Mouse (Mus musculus) megakaryocyte-erythroid progenitor cell, adult 5-6 weeks (primary cell): Measurements from ENCODE around the gene Kcnj3. TPM values are rescaled to one million over a fixed set of nuclear protein-coding genes. Genes with fewer than 3 reads are reported as not detected.
"Not testable (repeated sequence)": the region's sequence is repeated elsewhere in the genome, so short reads cannot be mapped to it uniquely, and the experiment has no call there.

Experiments used
- ATAC-seq: replicated peaks from 2 replicates; pipeline ENCODE4 v1.8.0; 2016; ENCODE audit warnings: mild to moderate bottlenecking, inconsistent platforms; ENCODE audit not compliant: severe bottlenecking, poor library complexity, low FRiP score, low TSS enrichment
- total RNA-seq, 2 experiments: library from RNA; stranded (forward) in 1 of 2; stranded (reverse) in 1 of 2; fragments of 200-1000, 215-1000 nt in 1 of 2; fragments of >200 nt in 1 of 2; fragmentation: Nextera tagmentation in 1 of 2; gene quantifications; 2 replicates each; pipeline ENCODE4 v1.2.3; 2014 to 2017

The Kcnj3 gene
- not detected in 2 replicates for total RNA-seq (2014; fragmentation: Nextera tagmentation)
- total RNA-seq (2017) = not detected in 2 replicates

DNA sequence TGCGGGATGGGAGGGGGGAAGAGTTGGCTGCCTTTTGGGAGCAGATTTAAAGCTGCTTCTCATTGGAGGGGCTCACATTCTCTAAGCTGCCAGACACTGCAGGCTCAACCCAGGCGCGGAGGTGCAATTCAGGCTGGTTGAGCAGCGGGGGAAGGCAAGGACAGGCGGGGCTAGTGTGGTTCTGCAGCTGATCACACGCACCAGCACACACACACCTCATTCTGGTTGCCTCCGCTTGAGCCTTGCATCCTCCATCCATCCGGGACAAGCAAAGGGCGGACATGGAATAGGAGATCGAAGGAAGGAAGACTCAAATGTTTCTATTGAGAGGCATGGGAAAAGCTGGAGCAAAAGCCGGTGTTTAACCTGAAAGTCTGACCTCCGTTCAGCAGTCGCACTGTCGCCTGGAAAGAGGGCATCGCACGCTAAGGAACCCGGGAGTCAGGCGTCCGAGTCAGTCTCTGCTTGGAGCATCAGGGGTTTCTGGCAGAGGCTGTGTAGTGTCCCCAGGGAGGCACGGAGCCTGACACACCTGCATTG is at the start of gene Kcnj3:
Gene Kcnj3, plus strand, starts transcription at position 250 of the 540 bp plus-strand sequence.
- ATAC-seq = no peak

DNA sequence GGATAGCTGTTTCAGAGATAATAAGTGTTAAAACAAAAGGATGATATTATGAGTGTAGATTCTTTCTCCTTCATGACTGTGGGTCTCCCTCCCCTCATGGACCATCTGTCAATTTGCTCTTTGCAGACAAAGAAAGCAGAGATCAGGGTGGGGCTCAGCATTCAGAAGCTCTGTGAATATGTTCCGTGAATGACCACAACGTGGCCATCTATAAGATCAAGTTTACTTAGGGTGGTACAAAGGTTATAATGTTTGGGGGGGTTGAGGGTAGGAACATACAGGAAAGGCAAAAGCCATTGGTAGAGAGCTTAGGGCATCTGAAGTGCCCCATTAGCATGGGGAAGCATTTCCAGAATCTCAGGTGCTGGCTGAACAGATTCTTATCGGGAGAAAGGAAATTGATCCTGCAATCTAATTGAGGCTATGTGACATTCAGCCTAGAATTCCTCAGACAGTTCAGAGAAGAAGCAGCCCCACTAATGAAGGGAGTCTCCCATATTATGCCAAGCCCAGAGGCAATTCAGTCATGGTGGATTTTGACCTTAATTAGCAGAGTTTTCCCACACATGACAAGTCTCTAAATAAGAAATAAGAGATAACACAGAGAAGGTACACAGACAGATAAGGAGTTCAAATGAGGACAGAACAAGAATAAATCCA is 45.3 kb upstream of the Kcnj3 start:
- no peak for ATAC-seq

DNA sequence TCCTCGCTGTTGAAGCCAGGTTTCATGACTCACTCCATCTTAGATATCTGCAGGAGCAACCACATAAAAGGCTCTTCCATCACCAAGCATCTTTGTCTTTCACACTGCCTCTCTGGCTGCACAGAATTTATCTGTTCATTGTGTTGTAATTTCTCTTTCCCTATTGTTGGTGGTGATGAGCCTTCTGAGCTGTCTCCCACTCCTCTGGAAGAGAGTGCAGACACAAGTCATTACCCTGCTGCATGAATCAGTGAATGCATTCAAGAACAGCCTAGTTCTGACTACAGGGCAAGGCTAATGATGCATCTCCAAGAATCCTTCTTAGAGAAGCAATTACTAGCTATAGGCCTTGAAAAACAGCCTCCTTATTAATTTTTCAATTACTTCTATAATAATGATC is 30.5 kb upstream of the Kcnj3 start:
- no peak for ATAC-seq

DNA sequence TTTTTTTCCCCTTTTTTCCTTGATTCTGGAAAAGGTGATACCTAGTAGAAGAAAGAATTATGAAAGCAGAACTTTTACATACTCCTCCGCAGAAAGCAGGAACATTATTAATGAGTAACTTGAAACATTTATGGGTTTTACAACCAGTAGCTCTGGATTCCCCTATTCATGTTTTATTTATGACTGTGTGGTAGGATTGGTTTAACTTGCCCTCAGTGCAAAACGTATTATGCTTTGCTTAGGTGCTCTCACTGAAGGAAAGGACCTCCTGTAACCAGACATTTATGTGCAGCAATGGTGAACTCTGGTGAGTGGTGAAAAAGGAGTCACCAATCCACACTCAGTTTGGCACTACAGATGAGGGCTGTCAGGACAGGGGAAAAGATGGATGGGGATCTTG is 8.1 kb upstream of the Kcnj3 start:
- ATAC-seq = no peak

DNA sequence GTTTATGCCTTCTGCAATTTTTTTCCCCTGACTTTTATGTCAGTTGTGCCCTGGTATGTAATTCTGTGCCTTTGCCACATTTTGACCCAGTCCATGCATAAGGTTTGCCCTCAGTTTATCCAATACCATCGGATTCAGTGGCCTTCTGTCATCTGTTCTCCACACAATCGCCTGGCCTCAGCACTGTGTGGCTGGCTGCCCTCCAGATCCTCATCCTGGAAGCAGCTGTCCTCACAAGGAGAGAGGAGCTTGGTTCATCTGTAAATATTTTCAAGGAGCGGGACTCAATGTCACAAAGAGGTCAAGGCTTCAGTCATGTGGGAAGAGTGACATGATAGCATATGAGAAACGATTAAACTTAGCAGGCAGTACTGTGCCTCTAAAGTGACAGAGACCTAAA is 3.7 kb upstream of the Kcnj3 start:
- ATAC-seq = no peak

DNA sequence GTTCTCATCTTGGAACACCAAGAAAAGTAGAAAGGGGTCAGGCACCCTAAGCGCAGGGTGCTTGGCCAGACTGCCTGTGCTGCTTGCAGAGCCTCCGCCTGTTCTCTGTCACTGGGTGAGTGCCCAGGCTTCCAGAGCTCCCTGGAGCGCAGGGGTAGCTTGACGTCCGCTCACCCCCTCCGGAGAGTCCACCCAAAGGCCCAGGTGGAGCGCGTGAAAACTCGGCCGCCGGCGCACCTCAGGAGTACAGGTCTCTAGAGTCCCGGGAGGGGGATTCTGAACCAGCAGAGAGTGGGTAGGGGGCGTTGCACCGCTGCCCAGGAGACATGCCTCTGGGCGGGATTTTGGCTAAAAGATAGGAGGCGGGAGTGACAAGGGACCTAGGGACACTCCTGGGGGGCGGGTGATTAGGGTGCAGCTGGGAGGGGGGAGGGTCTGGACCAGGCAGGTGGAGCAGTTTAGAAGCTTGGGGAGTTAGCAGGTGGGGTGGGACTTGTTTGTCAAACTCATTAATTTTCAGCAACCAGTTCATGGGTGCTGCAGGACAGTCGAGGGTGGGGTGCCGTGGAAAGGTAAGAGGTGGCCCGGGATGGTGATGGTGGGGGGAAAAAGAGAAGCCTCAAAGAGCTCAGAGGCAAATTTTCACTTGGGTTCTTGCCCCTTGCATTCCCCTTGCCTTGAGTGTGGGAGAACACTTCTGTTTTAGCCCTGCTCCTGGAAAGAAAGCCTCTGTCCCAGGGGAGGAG is 664 bp downstream of the Kcnj3 start:
- no peak for ATAC-seq

DNA sequence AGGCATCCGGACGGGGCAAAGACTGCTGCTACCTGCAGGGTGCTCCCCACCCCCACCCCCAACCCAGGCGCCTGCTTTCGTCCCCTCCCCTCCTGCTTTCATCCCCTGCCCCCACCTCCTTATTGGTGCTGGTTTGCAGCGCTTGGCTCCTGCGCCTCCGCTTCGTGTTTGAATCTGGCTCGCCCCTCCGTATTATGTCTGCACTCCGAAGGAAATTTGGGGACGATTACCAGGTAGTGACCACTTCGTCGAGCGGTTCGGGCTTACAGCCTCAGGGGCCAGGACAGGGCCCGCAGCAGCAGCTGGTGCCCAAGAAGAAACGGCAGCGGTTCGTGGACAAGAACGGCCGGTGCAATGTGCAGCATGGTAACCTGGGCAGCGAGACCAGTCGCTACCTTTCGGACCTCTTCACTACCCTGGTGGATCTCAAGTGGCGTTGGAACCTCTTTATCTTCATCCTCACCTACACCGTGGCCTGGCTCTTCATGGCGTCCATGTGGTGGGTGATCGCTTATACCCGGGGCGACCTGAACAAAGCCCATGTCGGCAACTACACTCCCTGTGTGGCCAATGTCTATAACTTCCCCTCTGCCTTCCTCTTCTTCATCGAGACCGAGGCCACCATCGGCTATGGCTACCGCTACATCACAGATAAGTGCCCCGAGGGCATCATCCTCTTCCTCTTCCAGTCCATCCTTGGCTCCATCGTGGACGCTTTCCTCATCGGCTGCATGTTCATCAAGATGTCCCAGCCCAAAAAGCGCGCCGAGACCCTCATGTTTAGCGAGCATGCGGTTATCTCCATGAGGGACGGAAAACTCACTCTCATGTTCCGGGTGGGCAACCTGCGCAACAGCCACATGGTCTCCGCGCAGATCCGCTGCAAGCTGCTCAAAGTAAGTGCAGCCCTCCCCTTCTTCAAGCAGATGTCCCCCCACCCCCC is 1.5 kb downstream of the Kcnj3 start:
- no peak for ATAC-seq

DNA sequence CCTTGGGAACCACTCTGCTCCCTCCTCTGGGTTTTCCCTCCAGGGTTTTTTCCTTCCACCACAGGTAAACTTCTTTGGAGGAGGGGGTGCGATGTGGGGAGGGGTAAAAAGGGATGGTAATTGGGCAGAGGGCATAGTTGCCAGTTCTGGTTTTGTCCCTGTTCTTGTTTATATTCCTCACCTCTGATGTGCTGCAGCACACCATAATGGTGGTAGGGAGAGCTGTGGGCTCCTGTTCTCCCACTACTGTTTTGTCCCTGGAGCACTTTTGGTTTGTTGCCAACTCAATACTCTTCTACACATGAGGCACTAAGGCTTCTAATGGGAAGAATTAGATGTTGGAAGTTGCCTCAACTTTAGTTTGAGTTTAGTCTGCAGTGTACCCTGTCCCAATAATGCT is 2.2 kb downstream of the Kcnj3 start:
- no peak for ATAC-seq

DNA sequence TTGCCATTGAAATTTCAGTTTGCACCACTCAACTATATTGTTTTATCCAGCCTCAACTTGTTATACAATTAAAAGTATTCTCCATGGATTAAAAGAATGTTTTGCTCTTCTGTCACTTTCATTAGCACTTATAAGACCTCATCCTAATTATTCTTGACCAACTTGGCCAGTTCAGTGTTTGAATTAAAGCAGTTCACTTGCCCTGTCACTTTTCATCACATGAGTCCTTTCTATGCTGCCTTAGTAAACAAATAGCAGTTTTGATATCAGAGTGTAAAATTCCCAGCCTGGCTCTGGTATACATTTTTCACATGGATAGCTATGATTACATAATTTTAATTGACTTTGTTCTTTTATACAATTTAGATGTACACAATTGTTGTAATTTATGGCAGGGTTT is 3.4 kb downstream of the Kcnj3 start:
- no peak for ATAC-seq

DNA sequence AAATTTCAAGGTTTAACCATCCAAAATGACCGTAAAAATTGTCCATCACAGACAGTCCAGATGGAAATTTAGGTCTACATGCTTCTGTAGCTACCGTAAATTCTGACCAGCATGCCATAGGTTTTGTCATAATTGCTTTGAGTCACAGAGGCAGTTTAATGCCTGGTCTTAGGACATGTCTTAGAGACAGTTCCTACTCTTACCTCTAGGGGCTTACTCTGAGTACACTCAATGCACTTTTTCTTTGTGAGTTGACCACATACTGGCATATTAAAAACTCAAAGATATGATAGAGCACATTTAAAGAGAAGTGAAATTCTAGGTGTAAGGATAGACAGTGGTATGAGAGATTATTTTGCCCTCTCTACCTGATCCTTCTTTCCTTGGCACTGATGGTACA is 6.2 kb downstream of the Kcnj3 start:
- ATAC-seq = no peak

DNA sequence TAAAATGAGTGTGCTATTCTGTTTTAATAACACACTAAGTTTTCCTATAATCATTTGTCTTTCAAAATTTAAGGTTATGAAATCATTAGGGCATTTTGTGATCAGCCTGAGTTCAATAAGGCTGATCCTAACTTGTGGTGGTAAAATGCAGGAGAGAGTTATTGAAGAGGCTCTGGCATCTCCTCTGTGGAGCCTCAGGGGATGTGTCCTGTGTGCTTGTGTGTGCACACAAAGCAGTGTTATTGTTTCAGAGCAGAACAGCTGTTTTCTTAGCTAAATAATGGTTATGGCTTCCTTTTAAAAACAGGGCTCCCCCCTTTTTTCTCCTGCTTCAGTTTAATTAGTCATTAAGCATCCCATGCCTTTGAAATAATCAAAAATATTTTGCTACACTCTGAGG is 11.5 kb downstream of the Kcnj3 start:
- no peak for ATAC-seq

DNA sequence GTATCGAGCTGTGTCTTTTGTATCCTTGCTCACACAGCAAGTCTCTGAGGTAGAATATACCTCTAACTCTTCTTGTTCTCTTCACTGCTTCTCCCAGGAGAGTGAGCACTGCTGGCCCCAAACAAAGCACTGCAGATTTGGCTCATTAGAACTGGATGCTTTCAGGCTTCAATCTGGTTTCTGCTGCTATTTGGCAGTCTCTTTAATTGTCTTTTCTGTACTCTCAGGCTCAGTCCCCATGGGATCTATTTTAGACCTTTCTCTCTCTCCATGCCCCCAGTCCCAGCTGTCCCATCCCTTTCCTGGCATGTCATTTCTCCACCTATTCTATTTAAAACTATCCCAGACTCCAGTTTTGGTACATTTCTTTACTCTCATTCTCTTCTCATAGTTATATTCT is 15.0 kb downstream of the Kcnj3 start:
- ATAC-seq = no peak

DNA sequence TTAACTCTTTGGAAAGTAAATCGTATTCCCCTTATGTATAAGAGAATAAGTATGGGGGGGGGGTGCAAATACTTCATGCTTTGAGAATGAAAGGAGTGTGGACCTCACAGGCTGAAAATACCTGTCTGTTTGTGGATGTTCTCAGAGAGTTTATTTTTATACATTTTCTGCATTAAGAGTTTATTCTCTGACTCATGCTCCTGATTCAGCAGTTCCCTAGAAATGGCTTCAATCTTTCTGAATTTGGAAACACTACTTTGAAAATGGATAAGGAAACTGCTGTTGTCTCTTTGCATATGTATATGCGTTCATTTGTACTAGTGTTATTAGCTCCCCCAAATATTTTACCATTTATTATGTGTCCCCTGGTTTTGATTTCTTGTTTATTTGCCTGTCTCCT is 23.4 kb downstream of the Kcnj3 start:
- ATAC-seq = no peak

DNA sequence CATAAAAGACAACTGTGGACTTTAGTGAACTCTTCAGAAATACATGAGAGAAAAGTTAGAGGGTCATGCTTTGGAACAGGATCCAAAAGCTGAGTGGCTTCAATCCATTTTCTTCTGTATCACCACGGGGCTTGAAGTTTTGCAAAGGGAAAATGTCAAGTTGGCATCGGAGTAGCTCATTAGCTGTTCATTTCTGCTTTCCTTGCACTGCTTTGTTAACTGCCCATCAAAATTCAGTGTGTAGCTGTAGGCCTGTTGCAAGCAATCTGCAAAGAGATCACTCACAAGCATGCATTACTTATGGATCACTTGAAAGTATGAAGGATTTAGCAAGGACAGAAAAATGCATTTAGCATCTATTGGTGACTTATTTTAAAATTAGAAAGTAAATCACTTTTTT is 33.4 kb downstream of the Kcnj3 start:
- ATAC-seq = no peak

DNA sequence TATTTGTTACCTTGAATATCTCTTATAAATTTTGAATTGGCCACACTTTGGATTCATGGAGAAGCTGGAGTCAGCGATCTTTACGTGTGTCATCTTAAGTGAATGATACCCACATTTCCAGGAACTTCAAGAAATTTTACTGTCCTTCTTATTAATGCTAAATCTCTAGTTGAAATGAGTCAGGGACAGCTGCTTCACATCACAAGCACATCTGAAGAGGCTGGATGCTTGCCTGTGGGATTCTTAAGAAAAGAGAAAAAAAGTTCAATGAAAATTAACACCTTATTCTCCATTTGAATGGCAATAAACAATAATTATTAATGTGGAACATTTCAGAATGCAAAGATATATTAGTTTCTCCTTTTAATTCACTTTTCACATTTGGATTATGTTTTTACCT is 34.2 kb downstream of the Kcnj3 start:
- no peak for ATAC-seq

DNA sequence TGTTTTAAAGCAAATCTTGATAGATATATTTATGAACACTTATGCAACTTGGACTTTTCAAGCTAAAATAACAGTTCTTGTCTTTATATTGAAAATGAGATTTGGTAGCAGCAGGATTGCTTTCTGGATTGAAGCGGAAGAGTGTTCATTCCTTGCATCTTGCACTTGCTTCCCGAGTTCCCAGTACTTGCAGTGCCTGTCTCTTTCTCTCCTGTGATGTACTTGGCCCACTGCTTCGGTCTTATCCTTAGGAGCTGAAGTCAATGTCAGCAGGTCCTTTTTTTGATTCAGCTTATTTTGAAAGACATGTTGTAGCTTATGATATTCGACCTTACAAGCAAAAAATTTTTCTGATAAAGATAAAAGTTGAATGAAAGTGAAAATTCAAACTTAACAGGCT is 43.7 kb downstream of the Kcnj3 start:
- ATAC-seq = no peak

DNA sequence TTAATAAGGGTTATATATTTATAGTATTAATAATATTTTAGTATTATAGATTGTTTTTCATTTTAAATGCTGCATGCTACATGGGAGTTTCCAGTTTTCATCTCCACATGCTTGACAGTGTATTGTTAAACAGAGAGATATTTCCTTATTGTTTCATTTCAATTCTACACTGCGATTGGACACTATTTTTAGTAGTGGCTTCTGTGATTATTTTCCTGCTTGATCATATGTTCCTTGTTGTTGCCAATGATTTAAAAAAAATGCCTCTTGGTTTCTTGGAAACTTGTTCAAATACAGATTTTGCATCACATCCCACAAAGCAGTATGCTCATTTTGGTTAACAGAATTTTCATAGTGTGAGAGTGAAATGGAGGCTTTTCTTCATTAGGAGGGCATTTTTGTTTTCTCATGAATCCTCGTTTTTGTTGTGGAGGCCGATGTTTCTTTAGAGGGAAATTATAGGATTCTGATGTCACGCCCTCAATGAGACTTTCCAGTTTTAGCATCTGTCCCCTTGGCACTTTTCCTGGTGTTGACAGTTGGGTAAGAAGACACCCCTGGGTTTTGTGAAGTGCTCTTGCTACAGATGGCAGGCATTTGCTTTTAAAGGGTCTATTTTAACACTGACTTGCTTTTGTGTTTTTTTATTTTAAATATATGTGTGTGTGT is 44.3 kb downstream of the Kcnj3 start:
- no peak for ATAC-seq

DNA sequence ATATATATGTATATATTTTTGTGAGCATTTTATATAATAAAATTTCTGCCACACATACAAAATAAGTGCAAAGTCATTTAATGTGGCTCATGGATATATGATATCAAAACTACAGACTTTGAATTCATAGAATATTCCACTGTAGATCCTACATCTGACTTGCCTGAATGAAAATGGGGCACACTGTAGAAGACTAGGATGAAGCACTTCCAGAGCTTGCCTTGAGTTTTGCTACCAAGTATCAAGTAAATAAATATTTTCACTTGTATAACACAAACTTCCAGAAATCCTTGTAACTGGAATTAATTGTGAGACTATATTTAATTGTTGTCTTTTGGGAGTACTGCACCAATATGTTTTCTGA is 44.8 kb downstream of the Kcnj3 start:
- no peak for ATAC-seq

DNA sequence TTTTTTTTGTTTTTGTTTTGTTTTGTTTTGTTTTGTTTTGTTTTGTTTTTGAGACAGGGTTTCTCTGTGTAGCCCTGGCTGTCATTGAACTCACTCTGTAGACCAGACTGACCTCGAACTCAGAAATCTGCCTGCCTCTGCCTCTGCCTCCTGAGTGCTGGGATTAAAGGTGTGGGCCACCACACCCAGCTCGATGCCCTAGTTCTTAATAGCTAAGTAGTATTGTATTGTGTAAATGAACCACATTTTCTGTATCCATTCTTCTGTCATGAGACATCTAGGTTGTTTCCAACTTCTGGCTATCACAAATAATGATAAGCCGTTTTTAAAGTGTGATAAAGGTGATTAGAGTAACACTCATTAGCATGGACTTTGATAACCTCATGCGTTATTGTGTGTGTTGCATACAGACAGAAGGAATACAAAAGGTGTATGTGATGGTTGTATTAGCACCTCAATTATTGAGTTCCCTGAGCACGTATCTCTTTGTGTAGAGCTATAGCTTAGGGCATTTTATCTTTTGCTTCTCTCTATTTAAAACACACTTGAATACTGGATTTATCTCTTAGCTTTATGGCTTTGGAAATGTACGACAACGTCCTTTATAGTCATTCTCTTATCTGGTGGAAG is 49.8 kb downstream of the Kcnj3 start:
- ATAC-seq = not testable (repeated sequence)
